Mouse (Mus musculus) naive thymus-derived CD4-positive, alpha-beta T cell, adult 2 months (primary cell): ENCODE measurements around the gene Fgf10.

ENCODE experiments used
- DNase-seq: peaks from one replicate; pipeline ENCODE4 v3.0.0-alpha.2; 2011; ENCODE audit warnings: low read depth

The Fgf10 gene

GRCm38 (mm10) chr13:118835078-118835477 lies 165.5 kb downstream of the Fgf10 start:
- DNase-seq = no peak
